Mouse (Mus musculus): Measurements from ENCODE around the gene Slc35e3. TPM values are rescaled to one million over a fixed set of nuclear protein-coding genes. Genes with fewer than 3 reads are reported as not detected.
A peak's percentile ranks its signal among the peaks of the same experiment; 100 is the strongest.
"Not testable (repeated sequence)": the region's sequence is repeated elsewhere in the genome, so short reads cannot be mapped to it uniquely, and the experiment has no call there.

Gene Slc35e3
- total RNA-seq, 2 experiments from 2014 or later = 28.5 to 31.6 TPM

- intact Hi-C loops (cut with DNase I) = no loop called here
- DNase-seq (ENCODE audit: low spot score in 2 of 2) = no peak
Measured at GRCm38 (mm10) chr10:117726888-117727385, 19.2 kb downstream of the Slc35e3 start.

DNA sequence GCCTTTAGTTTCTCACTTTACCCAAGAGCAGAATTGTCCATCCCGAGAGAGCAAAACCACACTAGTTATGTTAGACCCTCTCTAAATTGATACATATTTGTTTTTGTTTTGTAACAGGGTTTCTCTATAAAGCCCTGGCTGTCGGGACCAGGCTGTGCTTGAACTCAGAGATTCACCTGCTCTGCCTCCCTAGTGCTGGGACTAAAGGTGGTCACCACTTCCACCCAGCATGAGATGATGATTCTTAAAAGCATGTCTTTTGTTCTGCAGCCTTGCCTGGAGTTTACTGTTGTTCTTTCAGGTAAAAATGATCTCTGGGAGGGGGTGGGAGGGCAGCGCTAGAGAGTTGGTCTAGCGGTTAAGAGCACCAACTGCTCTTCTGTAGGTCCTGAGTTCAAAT is 19.8 kb downstream of the Slc35e3 start:
- no peak for DNase-seq (ENCODE audit: low spot score in 2 of 2)
- intact Hi-C loops (cut with DNase I) = no loop called here

DNA sequence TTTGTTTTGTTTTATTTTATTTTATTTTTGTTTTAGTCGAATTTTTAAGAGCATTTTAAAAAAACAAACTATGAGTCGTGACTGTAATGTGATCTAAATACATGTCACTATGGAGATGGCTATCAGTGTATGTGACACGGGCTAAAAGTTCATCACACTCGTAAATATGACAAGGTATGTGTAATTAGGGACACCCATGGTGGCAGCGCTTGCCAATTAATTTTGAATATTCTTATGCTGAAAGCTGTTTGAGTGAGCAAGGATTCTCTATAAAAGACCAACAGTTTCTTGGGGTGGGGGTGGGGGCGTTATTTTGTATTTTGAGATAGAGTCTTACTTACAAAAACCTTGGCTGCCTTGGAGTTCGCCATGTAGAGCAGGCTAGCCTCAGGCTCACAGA is 20.5 kb downstream of the Slc35e3 start:
- no peak for DNase-seq (ENCODE audit: low spot score in 2 of 2)
- intact Hi-C loops (cut with DNase I) = no loop called here

DNA sequence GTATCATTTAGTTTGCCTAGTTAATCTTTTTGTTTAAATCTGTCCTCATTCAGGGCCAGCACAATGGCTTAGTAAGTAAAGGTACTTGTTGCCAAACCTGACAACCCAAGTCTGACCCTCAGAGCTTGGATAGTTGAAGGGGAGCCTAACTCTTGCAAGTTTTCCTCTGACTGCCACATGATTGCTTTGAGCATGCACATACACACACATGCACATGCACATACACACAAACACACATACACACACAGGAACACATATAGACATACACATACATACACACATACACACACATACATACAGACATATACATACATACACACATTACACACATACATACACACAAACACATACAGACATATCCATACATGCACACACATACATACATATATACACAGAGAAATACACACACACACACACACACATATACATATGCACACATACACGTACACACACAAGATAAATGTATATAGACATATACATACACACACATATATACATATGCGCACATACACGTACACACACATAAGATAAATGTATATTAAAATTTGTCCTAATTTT is 21.3 kb downstream of the Slc35e3 start:
- no peak for DNase-seq (ENCODE audit: low spot score in 2 of 2)
- intact Hi-C loops (cut with DNase I) = no loop called here

DNA sequence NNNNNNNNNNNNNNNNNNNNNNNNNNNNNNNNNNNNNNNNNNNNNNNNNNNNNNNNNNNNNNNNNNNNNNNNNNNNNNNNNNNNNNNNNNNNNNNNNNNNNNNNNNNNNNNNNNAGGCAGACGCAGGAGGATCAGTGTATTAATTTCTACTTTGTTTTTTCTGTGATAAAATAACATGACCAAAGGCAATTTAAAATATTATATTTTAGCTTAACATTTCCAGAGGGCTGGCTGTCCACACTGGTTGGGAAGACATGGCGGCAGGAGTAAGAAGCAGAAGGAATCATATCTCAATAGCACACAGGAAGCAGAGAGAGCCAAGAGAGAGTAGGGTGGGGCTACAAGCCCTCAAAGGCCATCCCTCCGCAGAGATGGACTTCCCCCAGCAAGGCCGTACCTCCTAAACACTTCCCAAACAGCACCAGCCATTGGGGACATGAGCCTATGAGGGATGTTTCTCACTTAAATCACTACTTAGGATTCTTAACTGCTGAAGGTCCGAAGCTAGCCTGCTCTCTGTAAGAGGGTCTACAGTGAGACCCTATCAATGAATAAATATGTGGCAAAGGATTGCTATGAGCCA is 21.9 kb downstream of the Slc35e3 start:
- intact Hi-C loops (cut with DNase I) = no loop called here
- DNase-seq (ENCODE audit: low spot score in 2 of 2) = no peak

DNA sequence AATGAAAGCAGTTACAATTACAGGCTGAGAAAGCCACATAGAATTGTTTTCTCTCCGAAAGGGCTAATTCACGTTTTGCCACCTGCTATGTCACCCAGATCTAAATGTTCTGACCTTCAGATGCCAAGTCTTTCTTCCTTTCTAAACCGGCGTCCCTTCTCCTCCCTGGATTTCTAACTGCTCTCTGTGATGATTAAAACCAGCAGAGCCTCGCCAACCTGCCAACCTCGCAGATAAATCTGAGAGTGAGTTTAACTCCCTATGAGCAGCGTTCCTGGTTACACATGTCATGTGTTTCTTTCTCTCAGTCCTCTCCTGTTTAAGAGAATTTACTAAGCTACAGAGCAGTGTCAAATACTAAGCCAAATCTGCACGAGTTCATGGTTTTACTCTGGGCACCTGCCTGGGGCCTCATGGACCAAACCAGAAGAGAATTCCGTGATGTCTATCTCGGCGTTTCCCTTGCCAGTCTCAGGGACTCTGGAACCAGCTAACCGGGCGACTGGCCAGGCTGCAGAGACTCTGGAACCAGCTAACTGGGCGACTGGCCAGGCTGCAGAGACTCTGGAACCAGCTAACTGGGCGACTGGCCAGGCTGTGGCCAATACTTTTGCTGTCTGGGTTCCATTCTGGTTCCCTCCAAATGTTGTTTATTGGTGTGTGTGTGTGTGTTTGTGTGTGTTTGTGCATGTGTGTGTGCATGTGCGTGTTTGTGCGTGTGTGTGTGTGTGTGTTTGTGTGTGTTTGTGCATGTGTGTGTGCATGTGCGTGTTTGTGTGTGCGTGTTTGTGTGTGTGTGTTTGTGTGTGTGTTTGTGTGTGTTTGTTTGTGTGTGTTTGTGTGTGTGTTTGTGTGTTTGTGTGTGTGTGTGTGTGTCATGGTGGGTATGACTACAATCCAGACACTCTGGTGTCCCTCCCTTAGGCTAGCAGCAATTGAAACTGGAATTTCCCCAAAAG is 27.7 kb downstream of the Slc35e3 start:
- intact Hi-C loops (cut with DNase I) = no loop called here
- DNase-seq (ENCODE audit: low spot score in 2 of 2) = peak; percentile 41 to 59

GRCm38 (mm10) chr10:117717583-117717982 is 28.6 kb downstream of the Slc35e3 start:
- intact Hi-C loops (cut with DNase I) = no loop called here
- DNase-seq (ENCODE audit: low spot score in 2 of 2) = no peak

DNA sequence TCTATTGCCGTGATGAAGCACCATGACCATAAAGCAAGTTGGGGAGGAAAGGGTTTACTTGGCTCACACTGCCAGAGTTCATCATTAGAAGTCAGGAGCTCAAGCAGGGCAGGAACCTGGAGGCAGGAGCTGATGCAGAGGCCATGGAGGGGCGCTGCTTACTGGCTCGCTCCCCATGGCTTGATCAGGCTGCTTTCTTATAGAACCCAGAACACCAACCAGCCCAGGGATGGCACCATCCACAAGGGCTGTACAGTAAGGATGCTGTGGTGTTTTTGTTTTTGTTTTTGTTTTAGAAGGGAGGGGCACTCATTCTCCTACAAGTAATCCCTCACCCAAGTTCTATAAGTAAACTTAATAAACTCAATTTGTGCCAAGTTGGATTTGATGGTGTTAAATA is 29.5 kb downstream of the Slc35e3 start:
- DNase-seq (ENCODE audit: low spot score in 2 of 2) = no peak

GRCm38 (mm10) chr10:117715654-117716053 is 30.5 kb downstream of the Slc35e3 start:
- intact Hi-C loops (cut with DNase I); DNase-seq (ENCODE audit: low spot score in 2 of 2): not testable (repeated sequence)

More for the DNA sequence above, 29.5 kb downstream of the Slc35e3 start:
- intact Hi-C loops (cut with DNase I) = no loop called here

DNA sequence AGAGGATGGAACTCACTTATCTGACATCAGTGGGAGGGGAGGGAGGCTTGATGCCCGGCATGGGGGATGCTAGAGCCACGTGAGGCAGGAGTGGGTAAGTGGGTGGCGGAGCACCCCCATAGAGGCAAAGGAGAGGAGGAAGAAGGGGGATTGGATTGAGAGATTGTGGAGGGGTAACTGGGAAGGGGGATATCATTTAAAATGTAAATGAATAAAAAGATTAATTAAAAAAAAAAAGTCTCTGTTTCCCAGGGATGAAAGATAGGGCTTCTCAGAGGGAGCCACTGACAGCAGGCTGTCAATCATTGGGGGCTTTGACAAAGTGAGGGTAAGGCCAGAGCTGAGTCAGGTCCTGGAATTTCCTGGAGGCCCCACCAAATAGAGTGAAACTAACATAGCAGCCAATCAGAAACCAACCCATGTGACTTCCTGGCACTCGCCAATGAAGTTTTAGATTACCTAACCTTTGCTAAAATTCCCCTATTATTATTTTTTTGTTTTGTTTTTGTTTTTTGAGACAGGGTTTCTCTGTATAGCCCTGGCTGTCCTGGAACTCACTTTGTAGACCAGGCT is 31.2 kb downstream of the Slc35e3 start:
- DNase-seq (ENCODE audit: low spot score in 2 of 2) = no peak
- intact Hi-C loops (cut with DNase I) = no loop called here

DNA sequence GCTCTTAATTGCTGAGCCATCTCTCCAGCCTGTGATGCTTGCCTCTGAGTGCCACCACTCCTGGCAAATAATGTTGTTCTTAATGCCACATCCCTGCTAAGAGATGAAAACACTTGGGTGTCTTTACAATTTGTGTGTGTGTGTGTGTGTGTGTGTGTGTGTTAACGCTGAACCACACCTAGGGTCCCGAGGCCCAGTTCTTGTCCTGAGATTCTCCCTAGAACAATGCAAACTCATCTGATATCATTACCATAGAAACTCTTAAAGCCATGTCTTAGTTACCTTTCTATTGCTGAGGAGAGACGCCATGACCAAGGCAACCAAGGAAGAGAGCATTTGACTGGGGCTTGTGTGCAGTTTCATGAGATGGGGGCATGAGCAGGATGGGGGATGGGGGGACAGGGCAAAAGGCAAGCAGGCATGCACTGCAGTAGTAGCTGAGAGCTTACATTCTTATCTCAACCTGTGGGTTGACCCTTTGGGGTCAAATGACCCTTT is 32.1 kb downstream of the Slc35e3 start:
- intact Hi-C loops (cut with DNase I) = no loop called here
- no peak for DNase-seq (ENCODE audit: low spot score in 2 of 2)

DNA sequence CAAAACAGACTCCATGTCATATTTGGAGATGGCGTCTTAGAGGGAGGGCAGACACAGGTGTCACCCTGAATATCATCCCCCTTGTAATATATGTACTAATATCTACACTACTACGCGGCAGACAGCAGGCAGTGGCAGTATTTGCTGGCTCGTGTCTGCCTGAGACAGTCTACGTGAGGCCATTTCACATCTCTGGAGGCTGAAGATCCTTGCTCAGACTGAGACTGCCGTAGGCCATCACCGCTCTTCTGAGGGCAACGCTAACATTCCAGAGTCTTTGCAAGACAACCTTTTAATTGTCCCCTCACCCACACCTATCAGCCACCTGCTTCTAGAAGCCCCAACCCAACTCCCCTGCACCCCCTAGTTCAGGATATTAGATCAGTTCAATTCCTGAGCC is 32.7 kb downstream of the Slc35e3 start:
- DNase-seq (ENCODE audit: low spot score in 2 of 2) = no peak
- intact Hi-C loops (cut with DNase I) = no loop called here

DNA sequence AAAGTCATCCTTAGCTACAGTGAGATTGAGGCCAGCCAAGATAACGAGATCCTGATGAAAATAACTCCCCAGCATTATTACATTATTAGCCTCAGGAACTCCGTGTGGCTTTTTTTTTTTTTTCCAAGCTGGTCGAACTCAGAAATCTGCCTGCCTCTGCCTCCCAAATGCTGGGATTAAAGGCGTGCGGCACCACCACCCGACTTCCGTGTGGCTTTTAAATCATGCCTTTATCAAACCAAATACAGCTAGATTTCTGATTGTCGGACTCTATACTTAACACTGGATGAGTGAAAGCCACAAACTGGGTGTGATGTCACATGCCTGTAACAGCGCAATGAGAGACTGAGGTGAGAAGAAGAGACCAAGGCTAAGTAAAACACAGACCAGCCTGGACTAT is 33.3 kb downstream of the Slc35e3 start:
- no peak for DNase-seq (ENCODE audit: low spot score in 2 of 2)
- intact Hi-C loops (cut with DNase I) = no loop called here

DNA sequence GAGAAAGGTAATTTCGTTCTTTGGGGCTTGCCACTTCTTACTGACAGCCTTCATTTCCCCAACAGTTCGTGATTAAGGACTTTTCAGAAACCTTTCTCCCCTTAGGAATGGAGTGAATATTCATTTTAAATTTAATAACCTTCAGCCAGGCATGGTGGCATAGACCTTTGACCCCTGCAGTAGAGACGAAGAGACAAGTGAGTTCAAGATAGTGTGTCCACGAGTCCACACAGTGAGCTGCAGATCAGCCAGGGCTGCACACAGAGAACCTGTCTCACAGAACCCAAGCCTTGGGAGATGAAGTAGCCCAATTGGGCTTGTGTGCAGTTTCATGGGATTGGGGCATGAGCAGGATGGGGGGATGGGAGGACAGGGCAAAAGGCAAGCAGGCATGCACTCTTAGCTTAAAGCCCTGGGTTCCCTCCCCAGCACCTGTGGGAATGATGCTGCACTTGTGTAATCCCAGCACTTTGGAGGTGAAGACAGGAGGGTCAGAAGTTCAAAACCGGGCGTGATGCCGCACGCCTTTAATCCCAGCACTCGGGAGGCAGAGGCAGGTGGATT is 33.9 kb downstream of the Slc35e3 start:
- intact Hi-C loops (cut with DNase I) = no loop called here
- DNase-seq (ENCODE audit: low spot score in 2 of 2) = no peak

DNA sequence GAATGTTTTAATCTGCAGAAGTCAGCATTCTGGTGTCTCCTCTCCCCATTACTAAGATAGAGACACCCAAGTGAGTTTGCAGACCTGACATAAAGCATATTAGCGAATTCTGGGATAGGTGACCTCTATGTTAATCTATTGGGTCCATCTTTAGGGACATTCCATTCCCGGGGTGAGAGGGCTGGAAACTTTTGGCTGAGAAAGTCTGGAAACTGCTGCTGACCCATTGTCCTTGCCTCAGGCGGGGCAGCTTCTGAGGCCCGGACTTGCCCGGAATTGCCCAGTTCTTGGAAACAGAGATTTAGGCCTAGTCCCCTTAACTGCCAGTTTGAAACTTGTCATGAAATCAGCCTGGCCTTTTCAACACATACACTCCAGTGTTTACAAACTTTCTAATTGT is 34.8 kb downstream of the Slc35e3 start:
- intact Hi-C loops (cut with DNase I) = no loop called here
- no peak for DNase-seq (ENCODE audit: low spot score in 2 of 2)

GRCm38 (mm10) chr10:117710604-117711141 is 35.5 kb downstream of the Slc35e3 start, which contains the start of gene Mdm2:
Mdm2 (minus strand) TSS chr10:117710758.
- intact Hi-C loops (cut with DNase I) = no loop called here

DNA sequence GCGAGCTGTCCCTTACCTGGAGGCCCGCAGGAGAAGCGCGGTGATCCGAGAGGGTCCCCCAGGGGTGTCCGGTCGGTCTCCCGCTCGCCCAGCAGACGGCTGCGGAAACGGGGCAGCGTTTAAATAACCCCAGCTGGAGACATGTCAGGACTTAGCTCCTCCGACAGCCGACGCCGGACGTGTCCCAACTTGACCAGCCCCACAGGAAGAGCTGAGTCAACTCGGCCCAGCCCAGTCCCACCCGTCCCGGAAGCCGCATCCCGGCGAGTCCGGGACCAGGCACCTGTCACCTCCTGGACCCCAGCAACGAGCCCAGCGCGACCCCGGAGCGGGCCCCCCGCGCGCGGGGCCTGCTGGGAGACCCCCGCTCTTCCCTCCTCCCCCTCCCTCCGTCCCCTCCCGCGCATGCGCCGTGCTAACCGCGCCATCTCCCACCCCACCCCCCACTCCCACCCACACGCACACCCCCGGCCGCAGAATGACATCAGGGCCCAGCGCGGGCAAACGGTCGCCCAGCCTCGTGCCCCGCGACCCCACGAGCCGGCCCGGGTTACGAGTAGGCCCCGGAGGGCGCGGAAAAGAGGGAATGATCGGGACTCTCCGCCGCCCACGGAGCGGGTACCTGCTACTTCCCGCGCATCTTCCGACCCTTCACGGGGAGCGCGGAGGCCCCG is 36.1 kb downstream of the Slc35e3 start:
- intact Hi-C loops (cut with DNase I) = loop anchor here (10.0 kb wide), 1 partner anchor 645 kb away; the partner anchor contains the start of gene Cct2
- DNase-seq (ENCODE audit: low spot score in 2 of 2) = peak; percentile 46 to 58

More at GRCm38 (mm10) chr10:117710604-117711141, 35.5 kb downstream of the Slc35e3 start, which contains the start of gene Mdm2:
- DNase-seq (ENCODE audit: low spot score in 2 of 2) = peak; percentile 97 to 98

GRCm38 (mm10) chr10:117709326-117709830 is 36.8 kb downstream of the Slc35e3 start:
- no peak for DNase-seq (ENCODE audit: low spot score in 2 of 2)
- intact Hi-C loops (cut with DNase I) = loop anchor here (10.0 kb wide), 1 partner anchor 645 kb away; the partner anchor contains the start of gene Cct2
